Mouse (Mus musculus) neural tube, embryonic 12.5 days (tissue): ENCODE results near the gene Ttll8. TPM values are rescaled to one million over a fixed set of nuclear protein-coding genes. Genes with fewer than 3 reads are reported as not detected.

Experiments
- ATAC-seq: fragments of 200-750 bp; cut with Nextera tagmentation; 2 replicates; pipeline ENCODE4 v1.8.0; 2017; ENCODE audit warnings: low read depth, mild to moderate bottlenecking, moderate TSS enrichment, moderate library complexity; ENCODE audit not compliant: low FRiP score
- H3K27ac ChIP-seq: fragments of 300-500 bp; sonication (generic); 2 replicates; pipeline ENCODE4 v1.5.1; 2016
- H3K27me3 ChIP-seq: fragments of 300-500 bp; sonication (generic); replicated peaks from 2 replicates; pipeline ENCODE4 v1.6.1; 2016; ENCODE audit warnings: mild to moderate bottlenecking
- H3K36me3 ChIP-seq: fragments of 300-500 bp; sonication (generic); 2 replicates; pipeline ENCODE4 v1.6.1; 2016; ENCODE audit warnings: mild to moderate bottlenecking
- H3K4me1 ChIP-seq: fragments of 300-500 bp; sonication (generic); 2 replicates; pipeline ENCODE4 v1.6.1; 2016
- H3K4me2 ChIP-seq: fragments of 300-500 bp; sonication (generic); replicated peaks from 2 replicates; pipeline ENCODE4 v1.6.1; 2016; ENCODE audit warnings: mild to moderate bottlenecking
- H3K4me3 ChIP-seq: fragments of 300-500 bp; sonication (generic); 2 replicates; pipeline ENCODE4 v1.5.1; 2016
- H3K9ac ChIP-seq: fragments of 300-500 bp; sonication (generic); 2 replicates; pipeline ENCODE4 v1.6.1; 2016; ENCODE audit warnings: mild to moderate bottlenecking
- H3K9me3 ChIP-seq: fragments of 300-500 bp; sonication (generic); 2 replicates; pipeline ENCODE4 v1.6.1; 2016; ENCODE audit warnings: mild to moderate bottlenecking
- WGBS: fragments of 180-500 bp; shearing (Covaris S2); methylation state at CpG from one replicate; pipeline ENCODE4 v1.1.7; 2016; 5-methylcytosine and 5-hydroxymethylcytosine counted together
- polyA plus RNA-seq: library from polyadenylated mRNA; unstranded; fragments of >200 nt; fragmentation: Nextera tagmentation; extraction: Ambion mirVana; gene quantifications from 2 replicates; pipeline ENCODE4 v1.2.1, GENCODE M21; 2016

Gene Ttll8
- polyA plus RNA-seq, result not detected in 2 replicates

GRCm38 (mm10) chr15:88954368-88955072 lies at the start of gene Ttll8:
TSS of gene Ttll8 (minus strand) at chr15:88954418.
- peak within 1 kb of the TSS; percentile 32 for H3K4me3 ChIP-seq
- 3% methylated on average over 53 of the region's 53 CpGs for WGBS
- ATAC-seq, result peak; percentile 78
- peaks cover 26% of the 10 kb centered on the region for H3K27me3 ChIP-seq
- H3K9me3 ChIP-seq, result no peaks in the 10 kb centered on the region
- H3K9ac ChIP-seq, result peak within 1 kb of the TSS; percentile 54
- H3K36me3 ChIP-seq, result no peaks in the 10 kb centered on the region
- H3K4me2 ChIP-seq, result peak within 1 kb of the TSS; percentile 89
- peaks cover 10% of the 10 kb centered on the region for H3K4me1 ChIP-seq
- no peak within 1 kb of the TSS for H3K27ac ChIP-seq

- Histone ChIP-seq H3K9ac (no peak overlapping the region), H3K4me3 (no peak overlapping the region), H3K4me1 (no peaks in the 10 kb centered on the region), H3K27ac (no peak overlapping the region), H3K4me2 (no peak overlapping the region), H3K27me3 (no peaks in the 10 kb centered on the region), H3K9me3 (no peaks in the 10 kb centered on the region), H3K36me3 (no peaks in the 10 kb centered on the region)
- ATAC-seq, result no peak
- 81% methylated on average over 3 of the region's 3 CpGs for WGBS
Measured at GRCm38 (mm10) chr15:89001245-89001644, 47.0 kb upstream of the Ttll8 start.

DNA sequence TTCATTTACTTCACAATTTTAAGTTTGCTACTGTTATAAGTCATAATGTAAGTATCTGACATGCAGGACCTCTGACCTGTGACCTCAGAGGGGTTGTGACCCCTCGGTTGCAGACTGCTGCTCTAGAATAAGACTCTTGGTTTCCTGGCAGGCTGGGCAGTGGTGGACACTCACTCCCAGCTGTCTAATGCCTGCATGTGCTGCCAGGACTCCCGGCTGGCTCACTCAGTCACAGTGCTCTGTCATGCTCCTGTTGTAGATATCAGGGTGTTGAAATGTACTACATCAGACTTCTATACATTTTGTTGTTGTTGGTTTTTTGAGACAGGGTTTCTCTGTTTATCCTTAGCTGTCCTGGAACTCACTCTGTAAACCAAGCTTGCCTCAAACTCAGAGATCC lies 46.1 kb upstream of the Ttll8 start:
- Histone ChIP-seq H3K27ac (no peak overlapping the region), H3K4me2 (no peak overlapping the region), H3K36me3 (no peaks in the 10 kb centered on the region), H3K27me3 (no peaks in the 10 kb centered on the region), H3K9ac (no peak overlapping the region), H3K4me3 (no peak overlapping the region), H3K4me1 (no peaks in the 10 kb centered on the region), H3K9me3 (no peaks in the 10 kb centered on the region)
- WGBS, result 74% methylated on average over 2 of the region's 2 CpGs
- ATAC-seq, result no peak

DNA sequence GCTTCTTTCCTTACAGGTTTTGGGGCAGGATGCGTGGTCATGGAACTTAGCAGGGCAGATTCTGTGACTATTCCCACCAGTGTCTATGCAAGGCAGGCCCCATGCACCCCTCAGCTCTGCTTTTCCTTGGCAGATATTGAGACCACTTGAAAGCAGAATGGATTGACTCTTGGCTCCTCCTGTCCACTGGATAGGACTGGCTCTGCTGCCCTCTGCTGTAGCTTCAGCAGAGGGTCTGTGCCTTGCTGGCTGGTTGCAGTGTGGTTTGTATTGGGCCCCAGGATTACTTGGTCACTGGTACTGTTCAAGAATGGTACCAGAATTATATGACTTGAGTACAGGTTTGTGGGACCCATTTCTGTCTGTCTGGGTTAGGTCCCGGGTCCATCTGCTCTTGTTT lies 44.9 kb upstream of the Ttll8 start:
- no peak overlapping the region for H3K27ac ChIP-seq
- no peak overlapping the region for H3K4me3 ChIP-seq
- H3K4me2 ChIP-seq, result no peak overlapping the region
- no peaks in the 10 kb centered on the region for H3K27me3 ChIP-seq
- no peaks in the 10 kb centered on the region for H3K4me1 ChIP-seq
- no peaks in the 10 kb centered on the region for H3K9me3 ChIP-seq
- WGBS, result 84% methylated on average over 2 of the region's 2 CpGs
- ATAC-seq, result no peak
- no peak overlapping the region for H3K9ac ChIP-seq
- H3K36me3 ChIP-seq, result no peaks in the 10 kb centered on the region

GRCm38 (mm10) chr15:88998636-88999035 lies 44.4 kb upstream of the Ttll8 start:
- ATAC-seq, result no peak
- no peak overlapping the region for H3K27ac ChIP-seq
- H3K4me3 ChIP-seq, result no peak overlapping the region
- no peaks in the 10 kb centered on the region for H3K27me3 ChIP-seq
- no peak overlapping the region for H3K4me2 ChIP-seq
- H3K9ac ChIP-seq, result no peak overlapping the region
- 81% methylated on average over 8 of the region's 8 CpGs for WGBS
- no peaks in the 10 kb centered on the region for H3K9me3 ChIP-seq
- no peaks in the 10 kb centered on the region for H3K4me1 ChIP-seq
- no peaks in the 10 kb centered on the region for H3K36me3 ChIP-seq

- Histone ChIP-seq H3K27ac (no peak overlapping the region), H3K4me3 (no peak overlapping the region), H3K9ac (no peak overlapping the region), H3K4me1 (no peaks in the 10 kb centered on the region), H3K36me3 (no peaks in the 10 kb centered on the region), H3K9me3 (no peaks in the 10 kb centered on the region), H3K4me2 (no peak overlapping the region), H3K27me3 (no peaks in the 10 kb centered on the region)
- no peak for ATAC-seq
- WGBS, result 91% methylated on average over 2 of the region's 2 CpGs
Measured at GRCm38 (mm10) chr15:88989236-88989635, 35.0 kb upstream of the Ttll8 start.

GRCm38 (mm10) chr15:88982534-88983079 lies 28.4 kb upstream of the Ttll8 start, which contains the start of gene Mov10l1:
TSS of gene Mov10l1 (plus strand) at chr15:88982909.
- no peak within 1 kb of the TSS for H3K4me2 ChIP-seq

DNA sequence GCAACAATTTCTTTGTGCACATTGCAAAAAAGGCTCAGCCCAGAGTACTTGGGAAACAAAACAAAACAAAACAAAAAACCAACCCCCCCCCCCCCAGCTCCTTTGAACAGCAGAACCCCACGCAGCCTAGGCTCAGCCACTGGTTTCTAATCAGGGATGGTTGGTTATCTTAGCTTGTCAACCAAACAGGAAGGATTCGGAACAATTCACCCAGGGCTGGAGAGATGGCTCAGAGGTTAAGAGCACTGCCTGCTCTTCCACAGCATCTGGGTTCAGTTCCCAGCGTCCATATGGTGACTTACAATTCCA lies 24.9 kb upstream of the Ttll8 start:
- Histone ChIP-seq H3K4me1 (peaks cover 7% of the 10 kb centered on the region; the same call in 1 of the 2 replicates), H3K9me3 (no peaks in the 10 kb centered on the region), H3K36me3 (no peaks in the 10 kb centered on the region), H3K9ac (no peak overlapping the region), H3K4me2 (no peak overlapping the region), H3K27me3 (no peaks in the 10 kb centered on the region), H3K4me3 (no peak overlapping the region), H3K27ac (no peak overlapping the region)
- no peak; the same call in 1 of the 2 replicates for ATAC-seq
- 32% methylated on average over 3 of the region's 3 CpGs for WGBS

More at GRCm38 (mm10) chr15:88982534-88983079, 28.4 kb upstream of the Ttll8 start, which contains the start of gene Mov10l1:
- Histone ChIP-seq H3K27me3 (no peaks in the 10 kb centered on the region), H3K27ac (no peak within 1 kb of the TSS), H3K9me3 (no peaks in the 10 kb centered on the region), H3K36me3 (no peaks in the 10 kb centered on the region), H3K4me3 (no peak within 1 kb of the TSS), H3K9ac (no peak within 1 kb of the TSS), H3K4me1 (peaks cover 6% of the 10 kb centered on the region; the same call in 1 of the 2 replicates)
- WGBS, result 95% methylated on average over 31 of the region's 31 CpGs
- no peak for ATAC-seq

DNA sequence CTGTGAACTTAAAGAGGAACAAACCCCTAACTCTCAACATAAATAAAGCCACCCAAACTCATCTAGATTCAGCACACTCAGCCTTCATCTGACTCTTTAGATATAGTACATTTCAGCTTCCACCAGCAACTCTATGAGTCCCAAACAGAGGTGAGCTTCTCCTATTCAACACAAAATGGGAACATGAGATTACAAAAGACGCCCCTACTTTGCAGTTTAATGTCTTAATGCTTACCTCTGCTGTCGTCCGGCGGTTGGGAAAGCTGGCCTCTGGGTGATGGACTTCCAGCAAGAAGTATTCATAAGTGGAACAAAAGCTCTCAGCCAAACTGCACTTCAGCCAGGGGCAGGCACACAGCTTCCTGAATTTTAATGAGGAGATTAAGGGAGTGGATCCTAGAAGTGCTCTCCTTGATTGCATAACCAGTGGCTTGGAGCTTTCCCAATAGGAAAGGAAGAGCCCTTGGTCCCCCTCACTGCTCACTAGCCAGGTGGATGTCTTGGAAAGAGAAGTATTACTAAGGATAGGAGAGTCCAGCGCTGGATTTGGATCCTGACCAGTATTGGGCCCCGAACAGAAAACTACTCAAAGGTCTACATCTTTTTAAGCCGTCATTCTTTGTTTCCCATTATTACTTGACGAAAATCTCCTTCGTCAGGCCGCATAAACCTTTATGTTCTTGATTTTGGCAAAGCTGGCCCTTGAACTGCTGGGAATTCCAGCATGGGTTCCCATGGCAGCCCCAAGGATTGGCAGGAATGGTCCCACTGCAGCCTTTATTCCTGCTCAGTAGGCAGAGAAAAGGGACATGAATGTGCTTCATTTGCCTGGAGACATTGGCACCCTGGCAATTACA lies 24.3 kb upstream of the Ttll8 start, which contains the start of gene Mlc1:
Gene Mlc1 (minus strand): TSS at position 727 of the 857 bp plus-strand sequence.
- peak; percentile 85 for ATAC-seq
- Histone ChIP-seq H3K27me3 (no peaks in the 10 kb centered on the region), H3K4me1 (peaks cover 7% of the 10 kb centered on the region; the same call in 1 of the 2 replicates), H3K9me3 (no peaks in the 10 kb centered on the region), H3K4me3 (no peak within 1 kb of the TSS), H3K9ac (no peak within 1 kb of the TSS), H3K4me2 (peak within 1 kb of the TSS; percentile 30; the same call in 1 of the 2 replicates), H3K27ac (no peak within 1 kb of the TSS), H3K36me3 (no peaks in the 10 kb centered on the region)
- 31% methylated on average over 10 of the region's 10 CpGs for WGBS

GRCm38 (mm10) chr15:88972300-88972699 lies 18.1 kb upstream of the Ttll8 start:
- Histone ChIP-seq H3K27me3 (no peaks in the 10 kb centered on the region), H3K4me1 (no peaks in the 10 kb centered on the region), H3K4me3 (no peak overlapping the region), H3K4me2 (no peak overlapping the region), H3K9me3 (no peaks in the 10 kb centered on the region), H3K27ac (no peak overlapping the region), H3K36me3 (no peaks in the 10 kb centered on the region), H3K9ac (no peak overlapping the region)
- 92% methylated on average over 4 of the region's 4 CpGs for WGBS
- ATAC-seq, result no peak

DNA sequence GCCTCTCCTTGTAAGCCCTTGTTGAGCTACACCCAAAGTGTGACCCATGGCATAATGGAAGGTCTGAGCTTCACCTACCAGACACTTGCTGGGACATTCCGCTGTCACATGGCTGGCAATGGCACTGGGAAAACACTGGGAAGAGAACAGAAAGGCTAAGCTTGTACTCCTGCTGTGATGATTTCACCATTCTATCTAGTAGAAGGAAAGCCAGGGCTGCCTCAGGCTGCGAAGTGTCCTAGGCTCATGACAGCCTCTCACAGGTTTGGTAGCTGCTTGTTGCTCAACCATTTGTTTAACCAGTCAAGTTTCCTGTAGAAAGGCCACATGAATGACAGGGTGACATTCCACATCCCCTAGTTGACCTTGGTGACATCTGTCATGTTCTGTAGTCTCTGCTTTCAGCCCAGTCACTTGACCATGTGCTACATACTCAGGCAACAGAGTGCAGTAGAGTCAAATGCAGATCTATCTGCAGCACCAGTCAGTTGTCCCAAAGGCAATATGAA lies 9.9 kb upstream of the Ttll8 start:
- Histone ChIP-seq H3K9me3 (no peaks in the 10 kb centered on the region), H3K4me1 (no peaks in the 10 kb centered on the region), H3K27me3 (no peaks in the 10 kb centered on the region), H3K36me3 (no peaks in the 10 kb centered on the region), H3K9ac (no peak overlapping the region), H3K27ac (no peak overlapping the region), H3K4me3 (no peak overlapping the region), H3K4me2 (no peak overlapping the region)
- ATAC-seq, result no peak
- 94% methylated on average over 2 of the region's 2 CpGs for WGBS

DNA sequence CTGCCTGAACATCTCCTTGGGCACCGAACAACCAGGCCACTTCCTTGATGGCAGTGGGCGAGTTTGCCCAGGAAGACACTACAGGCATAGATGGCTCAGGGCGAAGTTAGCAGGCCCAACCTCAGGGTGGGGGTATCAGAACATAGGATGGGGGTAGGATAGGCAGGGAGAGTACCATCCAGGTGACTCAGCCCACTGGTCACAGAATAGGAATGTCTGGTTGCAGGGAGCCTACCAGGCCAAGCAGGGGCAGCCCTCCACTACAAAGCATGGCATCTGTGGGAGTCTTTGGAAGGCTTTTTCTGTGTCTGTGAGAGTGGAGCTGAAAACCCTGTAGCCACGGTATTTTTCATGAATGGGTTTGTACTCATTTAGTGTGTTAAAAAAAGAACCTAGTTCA lies 3.3 kb upstream of the Ttll8 start:
- Histone ChIP-seq H3K27ac (no peak overlapping the region), H3K4me3 (no peak overlapping the region), H3K4me2 (no peak overlapping the region), H3K36me3 (no peaks in the 10 kb centered on the region), H3K9ac (no peak overlapping the region), H3K27me3 (peaks cover 26% of the 10 kb centered on the region), H3K4me1 (peaks cover 10% of the 10 kb centered on the region), H3K9me3 (no peaks in the 10 kb centered on the region)
- WGBS, result 79% methylated on average over 4 of the region's 4 CpGs
- no peak for ATAC-seq
